Mouse (Mus musculus) left cerebral cortex, adult 9 months (tissue): ENCODE data around the gene Myh9.
"Not testable (repeated sequence)": the region's sequence is repeated elsewhere in the genome, so short reads cannot be mapped to it uniquely, and the experiment has no call there.

Experiments
- DNase-seq, 2 experiments: peaks; one replicate each; pipeline ENCODE4 v3.0.0; 2022; ENCODE audit warnings: low spot score in 2 of 2

Gene Myh9

GRCm38 (mm10) chr15:77757586-77758226 is 84.3 kb downstream of the Myh9 start:
- no peak for DNase-seq

GRCm38 (mm10) chr15:77756848-77757247 is 85.1 kb downstream of the Myh9 start, which contains the start of gene Apol8:
Gene Apol8, minus strand, starts transcription at chr15:77757003.
- peak in 1 of 2 experiments; percentile 75 for DNase-seq

GRCm38 (mm10) chr15:77756081-77756480 is 85.9 kb downstream of the Myh9 start:
- DNase-seq, result no peak

- no peak for DNase-seq
Measured at GRCm38 (mm10) chr15:77755132-77755531, 86.8 kb downstream of the Myh9 start.

- no peak for DNase-seq
Measured at GRCm38 (mm10) chr15:77752443-77752842, 89.5 kb downstream of the Myh9 start.

- no peak for DNase-seq
Measured at GRCm38 (mm10) chr15:77750461-77750860, 91.5 kb downstream of the Myh9 start.

GRCm38 (mm10) chr15:77749717-77750116 is 92.3 kb downstream of the Myh9 start:
- no peak for DNase-seq

- no peak for DNase-seq
Measured at GRCm38 (mm10) chr15:77748414-77748813, 93.6 kb downstream of the Myh9 start.

- no peak for DNase-seq
Measured at GRCm38 (mm10) chr15:77746326-77746725, 95.6 kb downstream of the Myh9 start.

GRCm38 (mm10) chr15:77745081-77745480 is 96.9 kb downstream of the Myh9 start:
- DNase-seq, result no peak

GRCm38 (mm10) chr15:77744632-77745031 is 97.3 kb downstream of the Myh9 start:
- no peak for DNase-seq

- DNase-seq, result not testable (repeated sequence)
Measured at GRCm38 (mm10) chr15:77741556-77741955, 100.4 kb downstream of the Myh9 start.

GRCm38 (mm10) chr15:77740511-77741297 is 101.3 kb downstream of the Myh9 start:
- no peak for DNase-seq

GRCm38 (mm10) chr15:77733903-77734302 is 108.1 kb downstream of the Myh9 start:
- DNase-seq, result not testable (repeated sequence)

- DNase-seq, result not testable (repeated sequence)
Measured at GRCm38 (mm10) chr15:77733380-77733779, 108.6 kb downstream of the Myh9 start.

- DNase-seq, result not testable (repeated sequence)
Measured at GRCm38 (mm10) chr15:77732851-77733250, 109.1 kb downstream of the Myh9 start.

- no peak for DNase-seq
Measured at GRCm38 (mm10) chr15:77731605-77732004, 110.4 kb downstream of the Myh9 start.

GRCm38 (mm10) chr15:77728739-77729138 is 113.2 kb downstream of the Myh9 start, which contains the start of gene Apol9b:
Gene Apol9b, plus strand, starts transcription at chr15:77729039.
- not testable (repeated sequence) for DNase-seq

- DNase-seq, result not testable (repeated sequence)
Measured at GRCm38 (mm10) chr15:77727745-77728144, 114.2 kb downstream of the Myh9 start.

GRCm38 (mm10) chr15:77727139-77727538 is 114.8 kb downstream of the Myh9 start:
- not testable (repeated sequence) for DNase-seq

GRCm38 (mm10) chr15:77725393-77726020 is 116.5 kb downstream of the Myh9 start:
- DNase-seq, result not testable (repeated sequence)

- not testable (repeated sequence) for DNase-seq
Measured at GRCm38 (mm10) chr15:77724208-77724911, 117.6 kb downstream of the Myh9 start.
